Mouse (Mus musculus): ENCODE measurements around the gene Ppox. TPM values are rescaled to one million over a fixed set of nuclear protein-coding genes. Genes with fewer than 3 reads are reported as not detected.

Gene Ppox
- polyA plus RNA-seq, 1 experiment from 2014 or later, result 61.5 TPM

- no peaks in the 10 kb centered on the region for H3K9me3 ChIP-seq
- H3K27ac ChIP-seq (replicated peaks), result no peak overlapping the region
- no peaks in the 10 kb centered on the region for H3K27me3 ChIP-seq
- H3K4me2 ChIP-seq (replicated peaks), result no peak overlapping the region
- 94% methylated on average over 18 of the region's 18 CpGs for WGBS
- H3K9ac ChIP-seq (replicated peaks), result no peak overlapping the region
- no peak for ATAC-seq (ENCODE audit: low FRiP score, low read depth)
- H3K4me1 ChIP-seq, result peaks cover 39% of the 10 kb centered on the region
- H3K4me3 ChIP-seq, result no peak overlapping the region
- peaks cover 48% of the 10 kb centered on the region for H3K36me3 ChIP-seq
These were observed 2.5 kb upstream of the Ppox start for GRCm38 (mm10) chr1:171283188-171284160.

GRCm38 (mm10) chr1:171282086-171282805 is 1.3 kb upstream of the Ppox start:
- ATAC-seq (ENCODE audit: low FRiP score, low read depth), result no peak
- peak overlapping the region; percentile 68; the same call in 1 of the 2 replicates for H3K4me3 ChIP-seq
- H3K4me2 ChIP-seq (replicated peaks), result peak overlapping the region; percentile 85
- peaks cover 33% of the 10 kb centered on the region for H3K4me1 ChIP-seq
- H3K27ac ChIP-seq (replicated peaks), result no peak overlapping the region
- no peaks in the 10 kb centered on the region for H3K9me3 ChIP-seq
- H3K36me3 ChIP-seq, result peaks cover 58% of the 10 kb centered on the region
- H3K27me3 ChIP-seq, result no peaks in the 10 kb centered on the region
- WGBS, result 82% methylated on average over 18 of the region's 18 CpGs
- no peak overlapping the region; the same call in 1 of the 2 replicates for H3K9ac ChIP-seq (replicated peaks)

- WGBS, result 1% methylated on average over 10 of the region's 10 CpGs
- H3K4me3 ChIP-seq, result peak overlapping the region; percentile 68
- peak overlapping the region; percentile 51 for H3K9ac ChIP-seq (replicated peaks)
- peak overlapping the region; percentile 85 for H3K4me2 ChIP-seq (replicated peaks)
- no peaks in the 10 kb centered on the region for H3K9me3 ChIP-seq
- H3K4me1 ChIP-seq, result peaks cover 27% of the 10 kb centered on the region
- peaks cover 64% of the 10 kb centered on the region for H3K36me3 ChIP-seq
- H3K27me3 ChIP-seq, result no peaks in the 10 kb centered on the region
- peak; percentile 25; the same call in 1 of the 2 replicates for ATAC-seq (ENCODE audit: low FRiP score, low read depth)
- H3K27ac ChIP-seq (replicated peaks), result peak overlapping the region; percentile 69
These were observed 540 bp upstream of the Ppox start for GRCm38 (mm10) chr1:171281528-171281923.

- H3K9me3 ChIP-seq, result no peaks in the 10 kb centered on the region
- no peaks in the 10 kb centered on the region for H3K27me3 ChIP-seq
- peak overlapping the region; percentile 68 for H3K4me3 ChIP-seq
- H3K27ac ChIP-seq (replicated peaks), result peak overlapping the region; percentile 15; the same call in 1 of the 2 replicates
- peaks cover 64% of the 10 kb centered on the region for H3K36me3 ChIP-seq
- 2% methylated on average over 25 of the region's 25 CpGs for WGBS
- ATAC-seq (ENCODE audit: low FRiP score, low read depth), result peak; percentile 16; the same call in 1 of the 2 replicates
- peak overlapping the region; percentile 77 for H3K9ac ChIP-seq (replicated peaks)
- peak overlapping the region; percentile 85 for H3K4me2 ChIP-seq (replicated peaks)
- H3K4me1 ChIP-seq, result peaks cover 21% of the 10 kb centered on the region
These were observed 603 bp downstream of the Ppox start for GRCm38 (mm10) chr1:171280250-171280915.

- Histone ChIP-seq H3K4me3 (peak overlapping the region; percentile 68), H3K36me3 (peaks cover 64% of the 10 kb centered on the region), H3K4me2 (replicated peaks) (peak overlapping the region; percentile 85), H3K9me3 (no peaks in the 10 kb centered on the region), H3K27ac (replicated peaks) (no peak overlapping the region; the same call in 1 of the 2 replicates), H3K4me1 (peaks cover 21% of the 10 kb centered on the region), H3K9ac (replicated peaks) (peak overlapping the region; percentile 77), H3K27me3 (no peaks in the 10 kb centered on the region)
- WGBS, result 57% methylated on average over 5 of the region's 5 CpGs
- no peak for ATAC-seq (ENCODE audit: low FRiP score, low read depth)
These were observed 1.3 kb downstream of the Ppox start for GRCm38 (mm10) chr1:171279721-171280120.

- H3K27me3 ChIP-seq, result no peaks in the 10 kb centered on the region
- no peak overlapping the region for H3K4me3 ChIP-seq
- peaks cover 21% of the 10 kb centered on the region for H3K4me1 ChIP-seq
- peak overlapping the region; percentile 77; the same call in 1 of the 2 replicates for H3K9ac ChIP-seq (replicated peaks)
- no peak for ATAC-seq (ENCODE audit: low FRiP score, low read depth)
- H3K4me2 ChIP-seq (replicated peaks), result no peak overlapping the region
- no peaks in the 10 kb centered on the region for H3K9me3 ChIP-seq
- H3K27ac ChIP-seq (replicated peaks), result no peak overlapping the region
- H3K36me3 ChIP-seq, result peaks cover 65% of the 10 kb centered on the region
- WGBS, result 87% methylated on average over 14 of the region's 14 CpGs
These were observed 1.8 kb downstream of the Ppox start for GRCm38 (mm10) chr1:171279012-171279705.

GRCm38 (mm10) chr1:171278436-171278835 is 2.5 kb downstream of the Ppox start:
- H3K9me3 ChIP-seq, result no peaks in the 10 kb centered on the region
- no peak for ATAC-seq (ENCODE audit: low FRiP score, low read depth)
- no peak overlapping the region for H3K4me2 ChIP-seq (replicated peaks)
- 92% methylated on average over 8 of the region's 8 CpGs for WGBS
- no peak overlapping the region for H3K27ac ChIP-seq (replicated peaks)
- H3K9ac ChIP-seq (replicated peaks), result no peak overlapping the region
- H3K4me1 ChIP-seq, result peaks cover 21% of the 10 kb centered on the region
- peaks cover 66% of the 10 kb centered on the region for H3K36me3 ChIP-seq
- no peak overlapping the region for H3K4me3 ChIP-seq
- no peaks in the 10 kb centered on the region for H3K27me3 ChIP-seq

GRCm38 (mm10) chr1:171277736-171278135 is 3.2 kb downstream of the Ppox start:
- no peaks in the 10 kb centered on the region for H3K9me3 ChIP-seq
- H3K9ac ChIP-seq (replicated peaks), result no peak overlapping the region
- H3K4me2 ChIP-seq (replicated peaks), result no peak overlapping the region
- ATAC-seq (ENCODE audit: low FRiP score, low read depth), result no peak
- peaks cover 65% of the 10 kb centered on the region for H3K36me3 ChIP-seq
- 85% methylated on average over 10 of the region's 10 CpGs for whole genome bisulfite sequencing
- no peak overlapping the region for H3K4me3 ChIP-seq
- peaks cover 21% of the 10 kb centered on the region for H3K4me1 ChIP-seq
- H3K27me3 ChIP-seq, result no peaks in the 10 kb centered on the region
- H3K27ac ChIP-seq (replicated peaks), result no peak overlapping the region

GRCm38 (mm10) chr1:171276110-171276748 is 4.8 kb downstream of the Ppox start:
- Histone ChIP-seq H3K4me3 (no peak overlapping the region), H3K27me3 (no peaks in the 10 kb centered on the region), H3K9me3 (no peaks in the 10 kb centered on the region), H3K4me1 (peaks cover 16% of the 10 kb centered on the region), H3K4me2 (replicated peaks) (no peak overlapping the region), H3K9ac (replicated peaks) (no peak overlapping the region), H3K36me3 (peaks cover 63% of the 10 kb centered on the region), H3K27ac (replicated peaks) (no peak overlapping the region)
- 91% methylated on average over 14 of the region's 14 CpGs for WGBS
- ATAC-seq (ENCODE audit: low FRiP score, low read depth), result no peak

GRCm38 (mm10) chr1:171275144-171275734 is 5.7 kb downstream of the Ppox start:
- no peaks in the 10 kb centered on the region for H3K9me3 ChIP-seq
- H3K4me1 ChIP-seq, result peaks cover 18% of the 10 kb centered on the region
- no peaks in the 10 kb centered on the region for H3K27me3 ChIP-seq
- no peak overlapping the region for H3K9ac ChIP-seq (replicated peaks)
- no peak overlapping the region for H3K27ac ChIP-seq (replicated peaks)
- H3K4me3 ChIP-seq, result no peak overlapping the region
- 84% methylated on average over 11 of the region's 11 CpGs for WGBS
- H3K4me2 ChIP-seq (replicated peaks), result no peak overlapping the region
- ATAC-seq (ENCODE audit: low FRiP score, low read depth), result no peak
- H3K36me3 ChIP-seq, result peaks cover 63% of the 10 kb centered on the region

All from midbrain, embryonic 12.5 days (tissue).